Mouse (Mus musculus) midbrain, embryonic 12.5 days (tissue): ENCODE measurements around the gene Col5a1. TPM values are rescaled to one million over a fixed set of nuclear protein-coding genes. Genes with fewer than 3 reads are reported as not detected.

ENCODE experiments used
- ATAC-seq: fragments of 200-750 bp; cut with Nextera tagmentation; 2 replicates; pipeline ENCODE4 v1.8.0; 2017; ENCODE audit warnings: low read depth, moderate TSS enrichment, moderate library complexity; ENCODE audit not compliant: low FRiP score
- H3K27ac ChIP-seq: fragments of 300-500 bp; sonication (generic); replicated peaks from 2 replicates; pipeline ENCODE4 v1.5.1; 2016; ENCODE audit warnings: mild to moderate bottlenecking
- H3K27me3 ChIP-seq: fragments of 300-500 bp; sonication (generic); 2 replicates; pipeline ENCODE4 v1.6.1; 2016; ENCODE audit warnings: mild to moderate bottlenecking
- H3K36me3 ChIP-seq: fragments of 300-500 bp; sonication (generic); 2 replicates; pipeline ENCODE4 v1.6.1; 2016
- H3K4me1 ChIP-seq: fragments of 300-500 bp; sonication (generic); 2 replicates; pipeline ENCODE4 v1.6.1; 2016
- H3K4me2 ChIP-seq: fragments of 300-500 bp; sonication (generic); replicated peaks from 2 replicates; pipeline ENCODE4 v1.6.1; 2016; ENCODE audit warnings: mild to moderate bottlenecking, moderate library complexity
- H3K4me3 ChIP-seq: fragments of 300-500 bp; sonication (generic); 2 replicates; pipeline ENCODE4 v1.5.1; 2016; ENCODE audit warnings: mild to moderate bottlenecking
- H3K9ac ChIP-seq: fragments of 300-500 bp; sonication (generic); replicated peaks from 2 replicates; pipeline ENCODE4 v1.6.1; 2016; ENCODE audit warnings: mild to moderate bottlenecking, moderate library complexity
- H3K9me3 ChIP-seq: fragments of 300-500 bp; sonication (generic); 2 replicates; pipeline ENCODE4 v1.6.1; 2016; ENCODE audit warnings: mild to moderate bottlenecking
- WGBS: fragments of 180-500 bp; shearing (Covaris S2); methylation state at CpG from one replicate; pipeline ENCODE4 v1.1.7; 2016; 5-methylcytosine and 5-hydroxymethylcytosine counted together
- polyA plus RNA-seq: library from polyadenylated mRNA; unstranded; fragments of >200 nt; fragmentation: Nextera tagmentation; extraction: Ambion mirVana; gene quantifications from 2 replicates; pipeline ENCODE4 v1.2.1, GENCODE M21; 2016

Gene Col5a1
- polyA plus RNA-seq, 1 experiment from 2014 or later, result 35.8 TPM

DNA sequence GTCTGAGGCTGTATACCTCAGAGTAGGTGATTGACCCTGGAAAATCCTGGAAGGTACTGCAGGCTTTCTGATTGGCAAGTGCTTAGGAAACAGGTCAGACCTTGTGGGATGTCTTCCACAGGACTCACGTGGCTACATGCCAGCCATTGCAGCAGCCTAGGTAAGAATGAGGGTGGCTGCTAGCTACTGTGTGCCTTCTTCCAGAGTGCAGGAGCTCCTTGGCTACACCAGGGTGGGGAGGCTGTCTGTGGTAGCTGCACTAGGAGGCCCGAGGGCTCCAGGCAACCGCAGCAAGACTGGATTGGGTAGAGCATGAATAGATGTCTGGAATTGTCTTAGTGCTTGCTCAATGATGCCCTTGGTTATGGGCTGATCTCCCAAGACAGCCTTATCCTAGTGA, 38.2 kb downstream of the Col5a1 start:
- WGBS, result 88% methylated on average over 3 of the region's 3 CpGs
- H3K4me3 ChIP-seq, result no peak overlapping the region
- no peak overlapping the region for H3K4me2 ChIP-seq
- H3K27me3 ChIP-seq, result no peaks in the 10 kb centered on the region
- H3K9me3 ChIP-seq, result no peaks in the 10 kb centered on the region
- H3K27ac ChIP-seq, result no peak overlapping the region
- no peaks in the 10 kb centered on the region for H3K4me1 ChIP-seq
- H3K9ac ChIP-seq, result no peak overlapping the region
- no peak for ATAC-seq
- no peaks in the 10 kb centered on the region for H3K36me3 ChIP-seq

GRCm38 (mm10) chr2:27926478-27927165, 40.4 kb downstream of the Col5a1 start:
- Histone ChIP-seq H3K4me2 (no peak overlapping the region), H3K36me3 (no peaks in the 10 kb centered on the region), H3K9ac (no peak overlapping the region), H3K27ac (no peak overlapping the region), H3K4me3 (no peak overlapping the region), H3K4me1 (no peaks in the 10 kb centered on the region), H3K9me3 (no peaks in the 10 kb centered on the region), H3K27me3 (no peaks in the 10 kb centered on the region)
- no peak for ATAC-seq
- WGBS, result 48% methylated on average over 7 of the region's 7 CpGs

DNA sequence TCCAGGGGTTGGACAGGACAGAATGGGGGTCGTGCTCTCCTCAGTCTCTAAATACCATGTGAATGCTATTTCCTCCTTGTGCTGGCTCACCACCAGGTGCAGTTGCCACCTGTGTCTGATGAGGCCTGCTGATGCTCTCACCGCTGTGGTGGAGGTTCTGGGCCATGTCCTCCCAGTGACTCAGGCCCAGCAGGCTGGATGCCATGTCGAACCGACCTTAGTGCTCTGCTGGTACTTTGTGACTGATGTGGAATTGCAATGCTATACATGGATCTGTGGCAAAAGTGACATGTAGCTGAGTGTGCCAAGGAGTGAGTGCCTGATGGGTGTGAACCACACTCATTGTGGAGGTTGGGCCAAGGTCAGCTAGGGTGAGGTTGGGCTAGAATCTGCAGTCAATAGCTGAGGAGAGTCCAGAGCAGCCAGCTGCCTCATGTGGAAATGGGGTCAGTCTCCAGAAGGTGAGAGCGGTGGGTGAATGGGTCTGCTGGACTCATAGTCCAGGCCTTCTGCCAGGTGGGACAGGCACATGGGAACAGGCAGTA, 44.3 kb downstream of the Col5a1 start:
- Histone ChIP-seq H3K9ac (no peak overlapping the region), H3K4me3 (no peak overlapping the region), H3K4me2 (no peak overlapping the region), H3K9me3 (no peaks in the 10 kb centered on the region), H3K27ac (no peak overlapping the region), H3K36me3 (no peaks in the 10 kb centered on the region), H3K4me1 (peaks cover 11% of the 10 kb centered on the region), H3K27me3 (no peaks in the 10 kb centered on the region)
- ATAC-seq, result no peak
- WGBS, result 95% methylated on average over 5 of the region's 5 CpGs

GRCm38 (mm10) chr2:27931130-27931529, 44.9 kb downstream of the Col5a1 start:
- H3K4me1 ChIP-seq, result peaks cover 11% of the 10 kb centered on the region
- no peak overlapping the region for H3K9ac ChIP-seq
- H3K36me3 ChIP-seq, result no peaks in the 10 kb centered on the region
- no peak overlapping the region for H3K4me2 ChIP-seq
- no peak for ATAC-seq
- no peaks in the 10 kb centered on the region for H3K27me3 ChIP-seq
- WGBS, result 85% methylated on average over 6 of the region's 6 CpGs
- no peaks in the 10 kb centered on the region for H3K9me3 ChIP-seq
- H3K4me3 ChIP-seq, result no peak overlapping the region
- no peak overlapping the region for H3K27ac ChIP-seq

DNA sequence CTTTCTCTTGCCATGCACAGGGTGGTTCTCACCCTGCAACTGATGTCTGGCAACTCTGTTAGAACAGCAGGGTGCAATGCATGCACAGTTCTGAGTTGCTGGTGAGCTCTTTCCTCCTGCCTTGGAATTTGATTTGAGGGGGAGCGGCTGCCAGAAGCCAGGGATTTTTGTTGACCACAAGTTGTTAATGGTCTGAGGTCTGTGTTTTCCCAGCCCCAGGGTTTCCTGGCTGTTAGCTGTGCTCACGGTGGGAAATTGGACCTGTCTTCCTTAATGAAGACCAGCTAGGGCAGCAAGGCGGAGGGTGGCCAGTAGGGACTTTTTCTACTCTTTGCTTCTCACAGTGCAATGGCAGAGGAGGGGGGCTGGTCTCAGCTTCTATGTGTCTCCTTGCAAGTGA, 45.7 kb downstream of the Col5a1 start:
- Histone ChIP-seq H3K4me3 (no peak overlapping the region), H3K4me1 (peaks cover 11% of the 10 kb centered on the region), H3K27ac (0 out of 2 replicates have a peak overlapping the region, but pooled peaks have one; percentile 11), H3K4me2 (no peak overlapping the region), H3K36me3 (no peaks in the 10 kb centered on the region), H3K9me3 (no peaks in the 10 kb centered on the region), H3K9ac (no peak overlapping the region), H3K27me3 (no peaks in the 10 kb centered on the region)
- 38% methylated on average over 3 of the region's 3 CpGs for WGBS
- ATAC-seq, result no peak

DNA sequence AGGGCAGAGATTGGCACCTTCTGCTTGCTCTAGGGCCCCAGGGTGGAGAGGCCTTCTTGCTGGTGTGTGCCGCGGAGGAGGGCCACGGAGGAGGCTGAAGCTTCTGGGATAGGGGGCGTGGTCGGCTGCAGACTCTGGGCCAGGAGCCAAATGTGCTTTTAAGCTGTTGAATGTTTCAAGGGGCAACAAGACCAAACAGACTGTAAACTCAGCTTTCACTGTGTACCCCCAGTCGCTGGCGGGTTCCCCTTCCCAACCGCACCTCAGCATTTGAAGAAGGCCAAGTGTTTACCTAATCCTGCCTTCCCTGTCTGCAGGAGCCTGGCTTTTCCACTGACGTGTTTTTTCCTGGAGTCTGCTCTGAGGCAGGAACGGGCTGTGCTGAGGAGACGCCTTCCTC, 48.0 kb downstream of the Col5a1 start:
- Histone ChIP-seq H3K9me3 (no peaks in the 10 kb centered on the region), H3K4me1 (peaks cover 11% of the 10 kb centered on the region), H3K36me3 (no peaks in the 10 kb centered on the region), H3K27me3 (no peaks in the 10 kb centered on the region), H3K4me3 (no peak overlapping the region), H3K27ac (0 out of 2 replicates have a peak overlapping the region, but pooled peaks have one; percentile 10), H3K9ac (no peak overlapping the region), H3K4me2 (no peak overlapping the region)
- 63% methylated on average over 11 of the region's 11 CpGs for WGBS
- no peak for ATAC-seq

DNA sequence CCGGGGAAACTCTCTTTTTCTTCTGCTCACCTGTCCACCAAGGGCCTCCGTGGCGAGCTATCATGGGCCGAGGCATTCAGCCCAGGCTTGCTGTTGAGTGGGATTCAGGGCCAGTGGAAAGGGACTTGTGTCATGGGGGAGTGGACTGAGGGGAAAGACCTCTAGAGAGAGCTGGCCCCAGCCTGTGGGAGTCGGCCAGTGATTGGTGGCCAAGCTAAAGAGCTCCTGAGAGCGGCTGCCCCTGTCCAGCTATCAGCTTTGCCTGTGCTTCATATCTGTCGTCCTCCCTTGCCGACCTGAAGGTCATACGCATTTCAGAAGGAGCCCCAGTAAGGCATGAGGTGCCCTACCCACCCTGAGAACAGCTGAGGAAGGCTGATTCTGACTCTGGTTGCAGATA, 48.6 kb downstream of the Col5a1 start:
- no peak for ATAC-seq
- no peaks in the 10 kb centered on the region for H3K36me3 ChIP-seq
- no peaks in the 10 kb centered on the region for H3K27me3 ChIP-seq
- no peak overlapping the region for H3K27ac ChIP-seq
- no peak overlapping the region for H3K9ac ChIP-seq
- H3K4me3 ChIP-seq, result no peak overlapping the region
- no peaks in the 10 kb centered on the region for H3K9me3 ChIP-seq
- 91% methylated on average over 9 of the region's 9 CpGs for WGBS
- no peak overlapping the region for H3K4me2 ChIP-seq
- peaks cover 11% of the 10 kb centered on the region for H3K4me1 ChIP-seq

DNA sequence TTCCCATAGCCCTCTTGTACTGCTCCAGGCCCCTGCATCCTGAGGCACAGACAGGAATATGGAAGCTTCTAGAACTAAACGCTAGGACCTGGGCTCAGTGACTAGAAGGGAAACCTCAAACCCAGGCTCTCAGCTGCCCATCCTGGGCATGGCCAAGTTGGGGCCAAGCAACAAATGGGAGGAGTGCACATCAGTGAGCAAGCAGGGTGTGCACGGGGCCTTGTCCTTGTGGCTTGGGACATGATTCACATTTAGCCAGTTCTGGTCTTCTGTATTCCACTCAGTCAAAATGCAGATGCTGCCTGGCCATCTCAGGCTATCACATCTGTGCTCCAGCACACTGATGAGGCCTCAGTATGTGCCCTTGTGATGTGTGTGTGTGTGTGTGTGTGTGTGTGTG, 49.2 kb downstream of the Col5a1 start:
- Histone ChIP-seq H3K4me1 (peaks cover 11% of the 10 kb centered on the region), H3K4me2 (no peak overlapping the region), H3K9me3 (no peaks in the 10 kb centered on the region), H3K27me3 (no peaks in the 10 kb centered on the region), H3K27ac (no peak overlapping the region), H3K36me3 (no peaks in the 10 kb centered on the region), H3K9ac (no peak overlapping the region), H3K4me3 (no peak overlapping the region)
- WGBS, result 97% methylated on average over 2 of the region's 2 CpGs
- no peak for ATAC-seq

DNA sequence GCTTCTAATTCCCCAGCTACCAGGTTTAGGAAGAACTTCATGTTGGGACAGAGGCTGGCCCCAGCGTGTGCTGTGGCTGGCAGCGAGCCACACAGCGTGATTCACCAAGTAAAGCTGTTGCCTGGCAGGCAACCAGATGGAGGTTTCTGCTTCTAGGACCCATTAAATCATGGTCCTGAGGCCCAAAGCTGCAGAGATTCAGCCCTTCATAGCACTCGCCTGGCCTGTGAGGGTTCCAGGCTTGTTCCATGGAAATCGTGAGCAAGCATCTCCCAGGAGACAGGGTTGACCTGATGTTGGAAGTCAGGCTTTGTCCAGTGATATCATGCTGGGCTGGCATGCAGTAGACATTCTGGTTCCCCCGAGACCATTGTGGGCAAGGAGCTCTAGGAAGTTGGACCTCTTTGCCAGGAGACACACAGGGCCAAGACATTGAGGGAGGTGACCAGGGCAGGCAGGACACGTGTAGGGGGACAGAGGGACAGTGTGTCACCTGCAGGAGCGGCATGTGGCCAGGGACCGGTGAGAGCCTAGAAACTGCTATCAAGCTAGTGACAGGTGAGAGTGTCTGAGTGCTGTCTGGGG, 50.5 kb downstream of the Col5a1 start:
- H3K9ac ChIP-seq, result no peak overlapping the region
- H3K27me3 ChIP-seq, result no peaks in the 10 kb centered on the region
- H3K27ac ChIP-seq, result no peak overlapping the region
- WGBS, result 82% methylated on average over 9 of the region's 9 CpGs
- ATAC-seq, result no peak
- H3K9me3 ChIP-seq, result no peaks in the 10 kb centered on the region
- no peaks in the 10 kb centered on the region for H3K36me3 ChIP-seq
- H3K4me3 ChIP-seq, result no peak overlapping the region
- peaks cover 11% of the 10 kb centered on the region for H3K4me1 ChIP-seq
- H3K4me2 ChIP-seq, result no peak overlapping the region

DNA sequence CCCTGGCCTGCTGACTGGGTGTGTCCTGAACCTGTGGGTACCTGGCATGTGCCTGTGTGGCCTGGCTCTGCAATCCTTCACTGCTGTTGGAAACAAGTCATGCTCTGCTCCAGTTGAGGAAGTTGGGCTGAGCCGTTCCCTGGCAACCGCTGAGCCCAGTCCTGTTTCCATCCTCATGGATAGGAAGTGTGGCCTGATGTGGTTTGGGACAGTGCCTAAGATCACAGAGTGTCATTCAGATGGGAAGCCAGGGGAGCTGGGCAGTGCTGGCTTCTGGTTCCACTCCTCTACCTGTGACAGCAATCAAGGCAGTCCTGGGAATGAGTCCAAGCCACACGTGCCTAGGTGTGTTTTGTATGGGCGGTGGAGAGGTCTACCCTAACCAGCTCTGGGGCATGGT, 53.2 kb downstream of the Col5a1 start:
- Histone ChIP-seq H3K27me3 (no peaks in the 10 kb centered on the region), H3K4me2 (no peak overlapping the region), H3K27ac (no peak overlapping the region), H3K4me1 (peaks cover 5% of the 10 kb centered on the region), H3K9ac (no peak overlapping the region), H3K4me3 (no peak overlapping the region), H3K9me3 (no peaks in the 10 kb centered on the region), H3K36me3 (no peaks in the 10 kb centered on the region)
- no peak for ATAC-seq
- WGBS, result 93% methylated on average over 4 of the region's 4 CpGs

GRCm38 (mm10) chr2:27940144-27940543, 53.9 kb downstream of the Col5a1 start:
- no peak for ATAC-seq
- no peak overlapping the region for H3K27ac ChIP-seq
- no peak overlapping the region for H3K4me3 ChIP-seq
- H3K27me3 ChIP-seq, result no peaks in the 10 kb centered on the region
- H3K36me3 ChIP-seq, result no peaks in the 10 kb centered on the region
- no peaks in the 10 kb centered on the region for H3K4me1 ChIP-seq
- 86% methylated on average over 12 of the region's 12 CpGs for WGBS
- no peak overlapping the region for H3K4me2 ChIP-seq
- no peak overlapping the region for H3K9ac ChIP-seq
- no peaks in the 10 kb centered on the region for H3K9me3 ChIP-seq

- no peak overlapping the region for H3K4me2 ChIP-seq
- H3K4me1 ChIP-seq, result no peaks in the 10 kb centered on the region
- ATAC-seq, result no peak
- no peaks in the 10 kb centered on the region for H3K9me3 ChIP-seq
- H3K36me3 ChIP-seq, result 0 out of 2 replicates have a peak, but pooled peaks cover 6% of the 10 kb centered on the region
- no peak overlapping the region for H3K9ac ChIP-seq
- H3K27me3 ChIP-seq, result no peaks in the 10 kb centered on the region
- 96% methylated on average over 4 of the region's 4 CpGs for WGBS
- H3K27ac ChIP-seq, result no peak overlapping the region
- H3K4me3 ChIP-seq, result no peak overlapping the region
Measured at GRCm38 (mm10) chr2:27947252-27947651, 61.0 kb downstream of the Col5a1 start.
